Mouse (Mus musculus) retina, adult 2 months (tissue): ENCODE measurements around the gene 4930435E12Rik.

Experiments used
- DNase-seq: peaks from one replicate; pipeline ENCODE4 v3.0.0-alpha.2; 2012; ENCODE audit warnings: low read depth, low spot score

Gene 4930435E12Rik

GRCm38 (mm10) chr16:38769529-38769928 lies 59.0 kb downstream of the 4930435E12Rik start:
- no peak for DNase-seq

- DNase-seq = no peak
Measured at GRCm38 (mm10) chr16:38768386-38768785, 60.2 kb downstream of the 4930435E12Rik start.

DNA sequence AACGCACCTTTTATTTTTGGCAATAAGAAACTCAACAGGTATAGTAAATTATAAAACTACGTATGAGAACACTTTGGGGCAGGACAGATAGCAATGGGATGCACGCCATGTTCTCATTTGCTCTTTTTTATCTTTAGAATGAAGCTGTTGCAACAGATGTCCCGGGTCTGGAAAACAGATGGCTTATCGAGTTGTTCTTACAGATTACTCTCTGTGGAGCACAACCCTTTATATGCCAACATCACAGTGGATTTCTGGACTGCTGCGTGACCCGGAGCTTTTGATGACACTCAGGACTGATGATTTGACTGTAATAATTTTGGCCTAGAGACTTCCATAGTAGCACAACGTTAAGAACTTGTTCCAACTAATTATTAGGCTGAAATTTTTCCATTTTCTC lies 60.8 kb downstream of the 4930435E12Rik start:
- no peak for DNase-seq

GRCm38 (mm10) chr16:38766671-38767070 lies 61.9 kb downstream of the 4930435E12Rik start:
- no peak for DNase-seq

DNA sequence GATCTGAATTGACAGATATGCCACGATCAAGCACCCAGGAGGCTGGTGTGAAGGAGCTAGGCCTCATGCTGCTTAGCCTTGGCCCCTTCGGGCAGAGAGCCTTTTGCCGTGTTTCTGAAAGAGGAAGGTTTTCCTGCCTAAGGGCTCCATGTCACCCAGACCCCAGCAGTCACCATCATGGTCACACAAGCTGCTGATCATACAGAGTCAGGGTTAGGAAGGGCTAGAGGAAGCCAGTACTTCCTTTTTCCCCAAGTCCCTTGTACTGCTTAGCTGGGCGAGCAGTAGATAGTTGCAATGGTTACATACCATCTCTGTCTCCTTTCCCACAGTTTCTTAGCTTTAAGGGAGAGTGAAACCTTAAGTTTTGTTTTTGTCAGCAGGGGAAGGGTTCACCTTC lies 65.0 kb downstream of the 4930435E12Rik start:
- no peak for DNase-seq

DNA sequence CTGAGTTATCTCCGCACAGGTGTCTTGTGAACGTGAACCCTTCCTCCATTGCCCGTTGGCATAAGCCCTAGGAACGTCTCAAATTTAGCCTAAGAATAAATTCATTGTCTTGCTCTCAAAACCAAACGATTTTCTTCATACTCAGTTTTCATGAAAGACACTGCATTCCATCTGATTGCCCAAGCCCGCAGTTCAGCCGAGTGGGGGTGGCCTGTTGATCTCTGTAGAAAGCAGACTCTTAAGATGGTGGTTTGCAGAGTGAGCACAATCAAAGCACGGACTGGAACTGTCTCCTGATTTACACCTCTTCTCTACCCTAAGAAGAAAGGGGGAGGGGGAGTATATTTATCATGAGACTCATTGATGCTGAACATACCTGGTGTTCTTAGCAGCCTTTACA lies 66.1 kb downstream of the 4930435E12Rik start:
- no peak for DNase-seq
